Mouse (Mus musculus) CD8-positive naive resting alpha-beta T cell, adult 2 months (primary cell): ENCODE results near the gene Triap1.
"Not testable (repeated sequence)": the region's sequence is repeated elsewhere in the genome, so short reads cannot be mapped to it uniquely, and the experiment has no call there.

Experiments
- DNase-seq, 2 experiments: peaks; one replicate each; pipeline ENCODE4 v3.0.0; 2022; ENCODE audit warnings: low read depth in 2 of 2, low spot score in 2 of 2

Gene Triap1

DNA sequence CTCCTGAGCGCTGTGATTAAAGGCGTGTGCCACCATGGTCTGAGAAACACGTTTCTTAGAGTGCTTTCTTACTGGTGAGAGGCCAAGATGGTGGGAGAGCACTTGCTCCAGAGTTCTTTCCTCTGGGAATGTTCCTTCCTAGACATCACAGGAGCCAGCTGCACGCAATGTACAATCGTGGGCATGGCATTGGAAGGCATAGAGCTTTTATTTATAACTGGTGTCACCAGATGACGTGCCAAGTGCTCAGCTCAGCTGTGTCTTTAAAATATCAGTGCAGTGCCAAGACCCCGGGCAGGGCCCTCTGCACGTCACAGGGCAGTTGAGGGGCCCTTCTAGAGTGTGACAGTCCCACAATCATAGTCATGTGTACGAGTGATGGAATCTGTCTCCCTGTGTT is 10.1 kb upstream of the Triap1 start:
- DNase-seq, result no peak

DNA sequence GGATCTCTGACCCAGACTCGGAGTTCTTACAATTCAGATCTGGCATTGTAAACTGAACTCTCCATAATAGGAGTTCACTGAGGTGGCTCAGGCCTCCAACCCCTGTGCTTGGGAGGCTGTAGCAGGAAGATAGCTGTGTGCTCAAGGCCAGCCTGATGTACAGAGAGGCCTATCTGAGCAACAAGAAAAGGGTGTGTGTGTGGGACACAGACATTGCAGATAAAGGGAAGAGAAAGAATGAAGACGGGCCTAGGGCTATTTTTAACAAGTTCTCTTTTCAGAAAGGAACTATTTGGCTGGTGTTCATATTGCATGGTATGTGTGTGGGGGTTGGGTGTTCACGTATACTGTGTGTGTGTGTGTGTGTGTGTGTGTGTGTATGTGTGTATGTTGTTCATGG is 7.4 kb upstream of the Triap1 start:
- no peak for DNase-seq

DNA sequence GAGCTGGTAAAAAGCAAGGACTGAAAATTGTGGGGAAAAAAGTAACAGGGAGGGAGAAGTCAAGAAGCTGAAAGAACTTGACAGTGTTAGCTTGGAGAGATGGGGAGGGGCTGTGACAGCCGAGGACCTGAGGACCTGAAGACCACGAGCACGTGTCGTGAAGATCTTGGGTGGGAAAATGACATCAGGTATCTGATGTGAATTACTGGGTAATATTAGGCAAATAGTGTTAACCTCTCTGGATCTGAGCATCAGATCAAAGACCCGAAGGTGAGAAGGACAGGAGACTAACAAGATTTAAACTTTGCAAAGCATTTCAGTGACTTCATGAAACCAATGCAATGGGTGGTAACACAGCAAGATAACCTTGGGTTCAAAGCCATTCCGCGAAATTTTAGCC is 1.0 kb upstream of the Triap1 start:
- DNase-seq, result no peak

DNA sequence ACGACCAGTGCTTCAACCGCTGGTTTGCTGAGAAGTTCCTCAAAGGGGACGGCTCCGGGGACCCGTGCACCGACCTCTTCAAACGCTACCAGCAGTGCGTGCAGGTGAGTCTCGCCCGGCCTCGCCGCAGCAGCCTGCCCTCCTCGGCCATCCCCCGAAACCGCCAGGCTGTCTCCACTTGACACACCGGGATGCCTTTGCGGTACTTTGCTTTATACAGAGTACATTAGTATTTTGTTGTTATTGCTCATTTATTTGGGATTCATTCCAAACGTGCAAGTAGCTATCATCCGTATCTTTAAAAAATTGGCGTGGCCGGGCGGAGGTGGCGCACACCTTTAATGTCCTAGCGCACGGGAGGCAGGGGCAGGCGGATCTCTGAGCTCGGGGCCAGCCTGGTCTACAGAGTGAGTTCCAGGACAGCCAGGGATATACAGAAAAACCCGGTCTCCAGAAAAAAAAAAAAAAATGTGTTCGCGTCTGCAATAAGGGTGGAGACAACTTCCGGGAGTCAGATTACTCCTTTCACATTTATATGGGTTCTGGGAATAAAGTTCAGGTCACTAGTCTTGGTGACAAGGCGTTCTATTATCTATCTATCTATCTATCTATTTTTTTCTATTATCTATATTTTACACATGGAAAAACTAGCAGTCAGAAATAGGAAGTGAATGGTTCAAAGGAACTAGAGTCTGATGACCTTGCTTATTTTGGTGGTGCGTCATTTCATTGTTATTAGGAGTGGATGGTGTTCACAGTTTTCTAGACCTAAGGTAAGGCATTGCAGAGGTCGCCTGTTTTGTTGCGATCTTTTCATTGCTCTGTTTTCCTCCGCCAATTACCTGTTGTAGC is 515 bp downstream of the Triap1 start:
- no peak for DNase-seq

DNA sequence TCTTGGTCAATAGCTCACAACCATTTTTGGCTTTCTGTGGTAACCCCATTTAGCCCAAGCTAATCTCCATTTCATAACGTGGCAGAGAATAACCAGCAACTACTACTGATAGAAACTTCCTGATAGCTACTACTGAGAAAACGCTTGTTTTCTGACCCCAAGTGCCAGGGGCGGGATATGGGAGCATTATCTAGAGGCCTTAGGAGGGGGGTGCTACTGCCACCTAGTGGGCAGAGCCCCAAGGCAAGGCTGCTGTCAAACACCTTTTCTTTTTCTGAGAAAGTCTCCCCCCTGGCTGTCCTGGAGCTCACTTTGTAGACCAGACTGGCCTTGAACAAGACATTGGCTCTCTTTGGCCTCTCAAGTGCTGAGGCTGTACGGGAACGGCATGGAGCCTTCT is 6.5 kb downstream of the Triap1 start:
- DNase-seq, result peak; percentile 81 to 85

DNA sequence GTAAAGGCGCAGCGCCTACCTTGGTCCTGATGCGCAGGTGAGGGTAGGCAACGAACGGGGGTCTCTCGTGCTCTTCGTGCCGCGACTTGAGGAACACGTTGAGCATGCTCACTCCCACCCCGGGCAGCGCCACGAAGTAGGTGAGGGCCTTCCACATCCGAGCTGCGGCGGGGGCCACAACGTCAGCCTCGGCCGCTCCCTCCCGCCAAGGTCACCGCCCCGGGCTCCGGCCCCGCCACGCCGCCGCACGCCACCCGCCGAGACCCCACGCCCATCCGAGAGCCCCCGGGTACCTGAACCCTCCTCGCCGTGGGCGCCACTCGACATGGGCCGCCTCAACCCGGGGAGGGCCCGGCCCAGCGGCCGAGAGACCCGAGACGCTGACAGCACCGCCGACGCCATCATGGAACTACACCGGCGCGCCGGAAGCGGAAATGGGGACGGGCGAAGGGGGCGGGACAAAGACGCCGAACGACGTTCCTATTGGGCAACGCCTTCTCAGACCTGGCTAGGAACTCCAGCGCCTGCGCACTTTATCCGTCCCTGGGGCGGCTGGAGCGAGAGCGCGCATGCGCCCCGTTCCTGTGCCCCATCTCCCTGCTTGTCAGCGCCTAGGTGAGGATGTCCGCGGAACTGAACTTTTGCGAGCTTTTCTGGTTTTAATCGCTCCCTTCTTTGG is 7.7 kb downstream of the Triap1 start, which contains the start of gene Cox6a1:
TSS of gene Cox6a1 (minus strand) at position 436 of the 679 bp plus-strand sequence.
- peak; percentile 98 for DNase-seq

DNA sequence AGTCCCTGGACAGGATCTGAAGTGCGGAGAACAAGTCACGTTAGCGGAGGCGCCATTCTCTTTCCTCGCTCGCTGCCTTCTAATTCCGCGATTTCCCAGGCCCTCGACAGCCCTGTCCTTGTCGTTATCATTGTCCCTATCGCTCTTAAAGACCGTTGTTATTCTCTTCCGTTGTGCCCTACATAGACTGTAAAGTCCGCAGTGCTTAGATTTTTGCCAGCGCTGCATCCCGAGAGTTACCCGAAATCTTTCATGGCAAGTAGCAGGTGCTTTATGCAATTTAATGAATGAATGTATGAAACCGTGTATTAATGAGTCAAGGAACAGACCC is 8.2 kb downstream of the Triap1 start:
- no peak for DNase-seq

DNA sequence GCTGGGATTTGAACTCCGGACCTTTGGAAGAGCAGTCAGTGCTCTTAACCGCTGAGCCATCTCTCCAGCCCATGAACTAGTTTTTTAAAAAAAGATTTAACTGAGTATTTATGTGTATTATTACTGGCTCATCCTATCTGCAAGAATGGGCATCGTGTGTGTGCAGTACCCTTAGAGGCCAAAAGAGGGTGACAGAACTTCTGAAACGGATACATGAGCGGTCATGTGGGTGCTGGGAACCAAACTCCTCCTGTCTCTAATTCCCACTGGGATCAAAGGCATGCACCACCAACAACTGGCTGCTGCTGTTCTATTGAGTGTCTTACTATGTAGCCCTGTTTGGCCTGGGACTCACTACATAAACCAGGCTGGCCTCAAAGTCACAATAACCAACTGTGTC is 10.3 kb downstream of the Triap1 start:
- no peak for DNase-seq

DNA sequence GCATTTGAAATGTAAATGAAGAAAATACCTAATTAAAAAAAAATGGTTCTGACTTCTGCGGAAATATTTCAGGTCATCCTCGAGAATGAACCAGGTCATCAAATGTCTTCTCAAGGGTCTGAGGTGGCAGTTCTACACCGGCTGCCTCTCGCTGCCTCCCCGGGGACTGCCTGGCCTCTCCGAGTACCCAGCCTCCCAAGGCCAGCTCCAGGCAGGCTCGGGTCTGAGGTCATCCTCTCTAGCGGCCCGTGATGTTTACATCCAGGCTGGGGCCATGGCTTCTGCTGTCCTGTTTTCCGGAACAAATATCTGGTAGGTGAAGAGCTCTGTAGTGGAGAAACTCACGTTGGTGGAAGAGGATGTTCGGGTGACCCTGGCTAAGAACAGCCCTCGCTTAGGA is 14.0 kb downstream of the Triap1 start:
- no peak for DNase-seq

DNA sequence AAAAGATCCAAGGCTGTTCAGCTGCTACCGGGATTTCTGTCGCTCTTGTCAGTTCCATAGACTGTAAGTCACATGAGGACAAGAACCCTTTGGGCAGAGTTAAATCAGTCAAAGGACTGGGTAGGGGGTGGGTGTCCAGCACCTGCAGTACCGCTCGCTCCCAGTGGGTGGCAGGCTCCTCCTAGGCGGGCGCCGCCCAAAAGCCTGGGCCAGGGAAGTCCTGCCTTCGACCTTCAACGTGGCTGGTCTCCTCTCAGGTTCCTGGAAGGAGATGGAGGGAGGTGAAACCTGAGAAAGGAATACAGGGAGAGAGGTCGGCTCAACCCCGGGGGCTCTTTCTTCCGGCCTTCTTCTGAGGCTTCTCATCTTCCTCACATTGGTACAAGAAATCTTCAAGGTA is 17.8 kb downstream of the Triap1 start:
- peak; percentile 67 to 75 for DNase-seq

DNA sequence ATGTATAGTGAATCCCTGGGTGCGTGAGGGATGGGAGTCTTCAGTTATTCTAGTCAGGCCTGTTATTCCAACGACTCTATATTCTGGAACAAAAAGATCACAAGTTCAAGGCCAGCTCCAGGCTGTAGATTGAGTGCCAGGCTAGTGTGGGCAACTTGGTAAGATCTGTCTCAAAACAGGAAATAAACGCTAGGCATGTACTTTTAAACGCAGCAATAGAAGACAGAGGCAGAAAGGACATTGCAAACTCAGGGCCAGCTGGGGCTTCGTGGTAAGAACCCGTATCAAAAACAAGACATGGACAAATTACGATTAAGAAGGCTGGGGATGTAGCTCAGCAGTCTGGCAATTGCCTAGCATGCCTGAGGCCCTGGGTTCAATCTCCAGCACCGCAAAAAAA is 18.4 kb downstream of the Triap1 start:
- no peak for DNase-seq

DNA sequence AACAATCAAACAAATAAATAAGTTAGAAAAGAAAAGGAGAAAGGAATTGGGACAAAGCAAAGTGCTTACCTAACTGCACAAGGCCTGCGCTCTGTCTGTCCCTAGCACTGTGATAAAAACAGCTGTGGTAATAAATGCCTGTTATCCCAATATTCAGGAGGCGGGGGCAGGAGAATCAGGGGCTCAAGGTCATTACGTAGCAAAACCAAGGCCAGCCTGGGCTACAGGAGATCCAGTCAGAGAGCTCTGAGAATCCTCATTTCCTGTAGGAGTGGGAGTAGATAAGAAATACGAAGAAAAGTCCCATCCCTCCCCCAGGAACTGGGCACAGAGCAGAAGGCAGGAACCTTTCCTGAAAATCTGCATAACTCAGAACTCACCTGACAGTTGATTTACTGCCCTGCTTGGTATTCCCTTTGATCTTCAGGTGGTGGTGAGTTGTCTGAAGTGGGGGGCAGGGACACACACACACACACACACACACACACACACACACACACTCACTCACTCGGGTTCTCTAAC is 18.9 kb downstream of the Triap1 start:
- DNase-seq, result no peak

DNA sequence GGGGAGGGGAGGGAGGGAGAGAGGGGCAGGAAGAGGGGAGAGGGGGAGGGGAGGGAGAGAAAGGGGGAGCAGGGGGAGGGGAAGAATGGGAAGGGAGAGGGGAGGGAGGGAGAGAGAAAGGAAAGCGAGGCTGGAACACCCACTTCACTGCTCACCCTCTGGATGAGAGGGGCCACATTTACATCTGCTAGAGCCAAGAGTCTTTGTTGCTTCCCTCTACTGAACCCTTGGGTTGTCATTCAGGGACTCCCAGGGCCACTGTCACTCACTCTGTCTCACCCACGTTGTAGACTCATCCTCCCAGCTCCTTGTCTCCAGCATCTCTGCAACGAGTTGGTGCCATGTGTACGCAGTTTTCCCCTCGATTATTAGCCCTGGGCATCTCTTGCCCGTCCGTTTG is 21.2 kb downstream of the Triap1 start:
- no peak for DNase-seq

DNA sequence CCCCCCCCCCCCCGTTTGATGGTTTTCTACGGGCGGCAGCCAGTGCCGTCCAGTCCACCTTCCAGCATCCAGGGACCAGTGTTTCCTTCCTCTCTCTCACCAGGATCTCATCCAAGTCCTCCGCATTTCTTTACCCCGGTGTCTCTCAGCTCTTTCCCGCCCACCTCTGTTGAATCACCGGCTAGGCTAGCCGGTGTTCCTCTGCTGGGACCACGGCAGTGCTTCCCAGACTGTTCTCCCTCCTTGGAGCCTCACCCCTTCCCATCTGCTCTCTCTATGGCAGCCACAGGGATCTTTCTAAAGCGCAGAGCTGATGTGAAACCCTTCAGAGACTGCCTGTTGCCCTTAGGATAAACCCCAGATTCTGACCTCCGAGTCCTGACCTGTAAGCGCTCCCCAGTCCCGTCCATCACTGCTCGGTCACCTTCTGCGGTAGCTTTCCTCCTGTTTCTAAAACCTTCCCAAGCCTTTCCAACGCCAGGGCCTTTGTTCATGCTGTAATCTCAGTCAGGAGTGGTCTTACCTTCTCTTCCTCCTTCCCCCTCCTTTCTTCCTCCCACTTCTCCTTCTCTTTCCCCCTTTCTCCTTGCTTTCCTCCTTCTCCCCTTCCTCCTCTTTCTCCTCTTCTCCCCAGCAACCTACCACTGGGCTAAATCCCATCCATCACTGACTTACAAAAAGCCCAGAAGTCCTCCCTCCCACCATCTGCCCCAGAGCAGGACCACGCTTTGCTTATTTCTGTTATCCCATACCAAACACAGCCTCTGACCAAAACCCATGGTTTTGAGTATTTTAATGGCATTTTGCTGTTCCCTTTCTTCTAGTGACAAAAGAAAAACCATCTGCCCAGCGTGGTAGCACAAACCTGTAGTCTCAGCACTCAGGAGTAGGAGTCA is 22.0 kb downstream of the Triap1 start:
- DNase-seq, result no peak

DNA sequence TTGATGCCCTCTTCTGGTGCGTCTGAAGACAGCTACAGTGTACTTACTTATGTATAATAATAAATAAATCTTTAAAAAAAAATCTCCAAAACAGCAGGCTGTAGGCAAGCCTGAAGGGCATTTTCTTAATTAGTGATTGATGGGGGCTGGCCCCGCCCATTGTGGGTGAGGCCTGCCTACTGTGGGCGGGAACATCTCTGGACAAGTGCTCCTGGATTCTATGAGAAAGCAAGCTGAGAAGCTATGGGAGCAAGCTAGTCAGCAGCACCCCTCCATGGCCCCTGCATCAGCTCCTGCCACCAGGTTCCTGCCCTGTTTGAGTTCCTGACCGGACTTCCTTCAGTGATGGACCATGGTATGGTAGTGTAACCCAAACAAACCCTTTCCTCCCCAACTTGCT is 23.8 kb downstream of the Triap1 start:
- DNase-seq, result no peak

DNA sequence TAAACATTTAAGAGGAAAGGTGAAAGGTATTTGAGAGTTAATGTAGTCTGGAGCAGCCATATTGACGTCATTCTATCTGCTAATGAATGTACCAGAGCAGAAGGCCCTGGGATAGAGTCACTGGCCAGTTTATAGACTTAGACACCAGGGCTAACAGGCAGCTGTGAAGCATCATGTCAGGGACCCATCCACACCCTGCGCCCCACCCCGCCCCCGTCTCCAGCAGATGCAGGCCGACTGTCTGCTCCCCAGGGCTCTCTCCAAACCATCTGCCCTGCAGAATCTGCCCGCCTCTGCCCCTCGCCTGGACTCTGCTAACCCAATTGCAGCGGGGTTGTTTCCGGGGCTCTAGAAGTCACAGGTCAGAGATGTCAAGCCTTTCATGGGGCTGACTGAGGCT is 30.7 kb downstream of the Triap1 start:
- DNase-seq, result no peak

DNA sequence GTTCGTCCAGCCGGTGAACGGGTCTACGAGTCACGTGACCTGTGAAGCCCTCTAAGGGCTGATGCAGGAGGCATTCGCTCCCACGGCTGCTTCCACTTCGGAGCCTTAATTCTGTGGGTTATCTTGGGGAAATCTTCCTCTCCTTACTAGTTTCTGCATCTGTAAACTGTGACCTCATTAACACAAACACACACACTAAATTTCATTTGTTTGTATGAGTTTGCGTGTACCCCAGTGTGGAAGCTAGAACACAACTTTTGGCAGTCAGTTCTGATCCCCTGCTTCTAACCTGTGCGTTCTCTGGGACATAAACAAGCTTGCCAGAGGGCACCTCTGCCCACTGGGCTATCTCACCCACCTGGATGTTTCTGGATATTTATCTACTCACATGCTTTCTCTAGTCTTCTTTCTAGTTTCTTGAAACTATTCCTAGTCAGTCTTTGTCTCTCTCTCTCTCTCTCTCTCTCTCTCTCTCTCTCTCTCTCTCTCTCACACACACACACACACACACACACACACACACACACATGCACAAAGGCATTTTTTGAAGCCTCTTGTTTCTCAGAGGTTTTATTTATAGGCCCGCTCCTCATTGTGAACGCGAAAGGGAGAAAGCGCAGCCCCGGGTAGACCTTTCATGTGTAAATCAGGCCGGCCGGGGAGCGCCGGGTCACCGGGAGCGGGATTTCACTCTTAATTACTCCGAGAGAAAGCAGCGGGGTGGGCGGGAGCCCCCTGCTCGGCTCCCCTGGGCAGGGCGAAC is 32.6 kb downstream of the Triap1 start:
- DNase-seq, result no peak

DNA sequence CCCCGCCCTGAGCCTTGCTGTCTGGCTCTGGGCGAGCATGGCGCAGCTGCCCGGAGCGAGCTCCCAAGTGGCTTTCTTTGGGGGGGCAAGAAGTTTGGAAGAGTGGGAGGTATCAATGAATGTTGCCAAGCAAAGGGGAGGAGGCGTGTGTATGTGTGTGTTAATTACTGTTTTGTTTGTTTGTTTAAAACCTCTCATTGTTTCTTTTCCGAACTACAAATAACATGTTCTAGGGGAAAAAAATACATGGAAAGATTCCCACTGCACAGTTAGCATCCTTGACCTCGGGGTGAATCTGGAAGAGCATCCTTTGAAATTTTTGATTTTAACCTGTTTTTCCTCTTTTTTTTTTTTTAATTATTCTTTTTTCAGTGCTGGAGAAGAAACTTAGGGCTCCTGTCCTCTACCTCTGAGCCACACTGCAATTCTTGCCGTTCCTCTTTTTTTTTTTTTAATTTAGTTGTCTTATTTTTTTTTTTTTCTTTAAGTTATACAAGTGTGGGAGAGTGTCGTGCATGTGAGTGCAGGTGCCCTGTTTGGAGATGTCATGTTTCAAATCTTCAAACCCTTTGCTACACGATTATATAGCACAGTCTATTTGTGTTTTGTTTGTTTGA is 33.3 kb downstream of the Triap1 start:
- no peak for DNase-seq

DNA sequence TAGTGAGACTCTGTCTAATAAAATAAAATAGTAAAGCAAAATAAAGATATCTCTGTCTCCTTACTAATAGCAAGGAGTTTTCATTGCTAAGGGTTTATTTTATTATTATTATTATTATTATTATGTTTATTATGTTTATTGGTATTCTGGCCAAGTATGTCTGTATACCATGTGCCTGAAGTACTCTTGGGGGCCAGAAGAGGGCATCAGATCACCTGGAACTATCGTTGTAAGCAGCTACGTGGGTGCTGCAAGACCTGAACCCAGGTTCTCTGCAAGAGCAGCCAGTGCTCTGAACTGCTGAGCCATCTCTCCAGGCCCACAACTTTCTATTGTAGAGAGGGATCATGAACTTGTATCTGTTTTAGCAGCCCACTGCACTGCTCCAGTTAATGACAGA is 34.4 kb downstream of the Triap1 start:
- no peak for DNase-seq

DNA sequence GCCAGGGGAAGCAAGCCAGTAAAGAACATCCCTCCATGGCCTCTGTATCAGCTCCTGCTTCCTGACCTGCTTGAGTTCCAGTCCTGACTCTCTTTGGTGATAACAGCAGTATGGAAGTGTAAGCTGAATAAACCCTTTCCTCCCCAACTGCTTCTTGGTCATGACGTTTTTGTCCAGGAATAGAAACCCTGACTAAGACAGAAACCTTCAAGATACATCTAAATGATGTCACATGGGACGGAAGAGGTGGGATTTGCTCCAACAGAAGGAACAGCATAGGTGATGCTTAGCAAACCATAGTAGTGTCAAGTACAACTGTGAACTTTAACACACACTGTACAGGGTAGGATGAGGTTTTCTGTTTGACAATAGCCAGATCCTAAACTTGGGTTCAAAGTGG is 37.9 kb downstream of the Triap1 start:
- not testable (repeated sequence) for DNase-seq
